Mouse (Mus musculus) lung, embryonic 14.5 days (tissue): Measurements from ENCODE around the gene Hist1h4h. TPM values are rescaled to one million over a fixed set of nuclear protein-coding genes. Genes with fewer than 3 reads are reported as not detected.
"Not testable (repeated sequence)": the region's sequence is repeated elsewhere in the genome, so short reads cannot be mapped to it uniquely, and the experiment has no call there.

Experiments used
- ATAC-seq: fragments of 200-750 bp; cut with Nextera tagmentation; 2 replicates; pipeline ENCODE4 v1.8.0; 2017; ENCODE audit warnings: mild to moderate bottlenecking, moderate TSS enrichment, moderate library complexity; ENCODE audit not compliant: insufficient read depth
- DNase-seq: peaks from one replicate; pipeline ENCODE4 v3.0.0-alpha.2; 2015
- H3K27ac ChIP-seq: fragments of 300-500 bp; sonication (generic); 2 replicates; pipeline ENCODE4 v1.5.1; 2014; ENCODE audit warnings: low read depth, mild to moderate bottlenecking, moderate library complexity
- H3K27me3 ChIP-seq: fragments of 300-500 bp; sonication (generic); 2 replicates; pipeline ENCODE4 v1.6.1; 2014; ENCODE audit warnings: low read length, control low read depth; ENCODE audit not compliant: insufficient read depth
- H3K36me3 ChIP-seq: fragments of 300-500 bp; sonication (generic); 2 replicates; pipeline ENCODE4 v1.6.1; 2014; ENCODE audit warnings: control low read depth; ENCODE audit not compliant: insufficient read depth
- H3K4me1 ChIP-seq: fragments of 300-500 bp; sonication (generic); 2 replicates; pipeline ENCODE4 v1.6.1; 2014; ENCODE audit warnings: antibody characterized with exemption, control low read depth; ENCODE audit not compliant: insufficient read depth
- H3K4me2 ChIP-seq: fragments of 300-500 bp; sonication (generic); 2 replicates; pipeline ENCODE4 v1.6.1; 2014; ENCODE audit warnings: mild to moderate bottlenecking
- H3K4me3 ChIP-seq: fragments of 300-500 bp; sonication (generic); 2 replicates; pipeline ENCODE4 v1.5.1; 2014; ENCODE audit warnings: low read depth, low read length
- H3K9ac ChIP-seq: fragments of 300-500 bp; sonication (generic); 2 replicates; pipeline ENCODE4 v1.6.1; 2014
- H3K9me3 ChIP-seq: fragments of 300-500 bp; sonication (generic); 2 replicates; pipeline ENCODE4 v1.6.1; 2016; ENCODE audit warnings: low read depth, low read length, control low read depth
- CTCF ChIP-seq: IDR thresholded peaks from 2 replicates; pipeline ENCODE4 v1.5.1; 2016; ENCODE audit warnings: antibody characterized with exemption, low read depth
- WGBS: fragments of 180-500 bp; shearing (Covaris S2); extraction: QIAGEN DNeasy Blood & Tissue Kit; methylation state at CpG from one replicate; pipeline ENCODE4 v1.1.7; 2014; 5-methylcytosine and 5-hydroxymethylcytosine counted together
- polyA plus RNA-seq: library from polyadenylated mRNA; unstranded; fragments of >200 nt; fragmentation: Nextera tagmentation; extraction: Ambion mirVana; gene quantifications from 2 replicates; pipeline ENCODE4 v1.2.1, GENCODE M21; 2014

Gene Hist1h4h
- polyA plus RNA-seq, 1 experiment from 2014 or later = 7.1 TPM

- Histone ChIP-seq H3K27me3 (no peaks in the 10 kb centered on the region), H3K4me2 (peak overlapping the region; percentile 63), H3K4me3 (peak overlapping the region; percentile 53), H3K9me3 (no peaks in the 10 kb centered on the region), H3K4me1 (peaks cover 13% of the 10 kb centered on the region; the same call in 1 of the 2 replicates), H3K27ac (peak overlapping the region; percentile 99), H3K36me3 (no peaks in the 10 kb centered on the region), H3K9ac (peak overlapping the region; percentile 75)
- DNase-seq = peak; percentile 64
- no peak for TF ChIP-seq CTCF
- WGBS = 11% methylated on average over 7 of the region's 7 CpGs
- ATAC-seq = no peak
Observed at GRCm38 (mm10) chr13:23536076-23536822, 5.4 kb downstream of the Hist1h4h start.

GRCm38 (mm10) chr13:23537006-23537710 lies 6.3 kb downstream of the Hist1h4h start:
- H3K9me3 ChIP-seq = no peaks in the 10 kb centered on the region
- TF ChIP-seq CTCF = no peak
- ATAC-seq (no peak), DNase-seq (no peak)
- H3K4me2 ChIP-seq = peak overlapping the region; percentile 63
- H3K27me3 ChIP-seq = no peaks in the 10 kb centered on the region
- H3K4me3 ChIP-seq = peak overlapping the region; percentile 53
- H3K4me1 ChIP-seq = peaks cover 13% of the 10 kb centered on the region; the same call in 1 of the 2 replicates
- peak overlapping the region; percentile 99; the same call in 1 of the 2 replicates for H3K27ac ChIP-seq
- WGBS = 59% methylated on average over 3 of the region's 3 CpGs
- H3K9ac ChIP-seq = peak overlapping the region; percentile 75
- no peaks in the 10 kb centered on the region for H3K36me3 ChIP-seq

DNA sequence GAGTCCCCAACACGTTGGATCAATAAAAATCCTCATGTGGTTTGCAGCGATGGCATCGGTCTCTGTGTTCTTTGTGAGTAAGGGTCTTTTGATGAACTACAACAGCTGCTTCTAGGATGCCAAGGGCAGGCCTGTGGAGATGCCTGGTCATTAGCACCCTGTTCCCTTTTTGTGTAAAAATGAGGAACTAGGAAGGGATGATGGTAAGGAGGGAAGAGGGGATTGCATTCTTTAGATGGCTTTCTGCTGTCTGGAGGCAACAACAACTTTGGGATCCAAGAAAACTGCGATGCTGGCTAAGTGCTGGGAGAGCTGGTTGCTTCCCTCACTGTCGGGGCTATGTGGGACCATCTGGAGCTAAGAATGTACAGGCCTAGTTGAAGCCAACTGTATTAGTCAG lies 7.4 kb downstream of the Hist1h4h start:
- ATAC-seq (no peak), DNase-seq (no peak)
- 76% methylated on average over 5 of the region's 5 CpGs for WGBS
- Histone ChIP-seq H3K9me3 (no peaks in the 10 kb centered on the region), H3K27ac (no peak overlapping the region), H3K36me3 (no peaks in the 10 kb centered on the region), H3K4me3 (no peak overlapping the region), H3K4me1 (0 out of 2 replicates have a peak, but pooled peaks cover 3% of the 10 kb centered on the region), H3K27me3 (no peaks in the 10 kb centered on the region), H3K4me2 (no peak overlapping the region), H3K9ac (no peak overlapping the region)
- no peak for TF ChIP-seq CTCF

GRCm38 (mm10) chr13:23539821-23540220 lies 9.0 kb downstream of the Hist1h4h start:
- not testable (repeated sequence) for DNase-seq, H3K9ac ChIP-seq, H3K27me3 ChIP-seq, H3K36me3 ChIP-seq, H3K9me3 ChIP-seq, ATAC-seq, H3K4me1 ChIP-seq, H3K27ac ChIP-seq, H3K4me2 ChIP-seq, H3K4me3 ChIP-seq
- 71% methylated on average over 1 of the region's 1 CpGs for WGBS

DNA sequence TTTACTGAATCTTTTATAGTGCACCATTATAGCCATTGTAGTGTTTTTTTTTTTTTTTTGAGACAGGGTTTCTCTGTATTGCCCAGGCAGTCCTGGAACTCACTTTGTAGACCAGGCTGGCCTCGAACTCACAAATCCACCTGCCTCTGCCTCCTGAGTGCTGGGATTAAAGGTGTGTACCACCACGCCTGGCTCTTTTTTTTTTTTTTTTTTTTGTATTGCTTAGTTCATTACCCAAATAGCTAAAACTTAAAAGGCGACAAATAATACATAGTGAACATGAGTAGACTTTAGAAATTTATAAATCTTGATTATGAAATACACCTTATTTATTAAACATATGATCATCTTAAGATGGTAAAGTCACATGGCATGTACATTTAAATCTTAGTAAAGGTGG lies 10.6 kb downstream of the Hist1h4h start:
- 80% methylated on average over 3 of the region's 3 CpGs for WGBS
- no peak for DNase-seq
- peak overlapping the region; percentile 86 for H3K4me2 ChIP-seq
- H3K27ac ChIP-seq = no peak overlapping the region
- H3K4me1 ChIP-seq = 0 out of 2 replicates have a peak, but pooled peaks cover 3% of the 10 kb centered on the region
- no peak overlapping the region for H3K4me3 ChIP-seq
- no peak overlapping the region; the same call in 1 of the 2 replicates for H3K9ac ChIP-seq
- no peaks in the 10 kb centered on the region for H3K27me3 ChIP-seq
- no peak for TF ChIP-seq CTCF
- H3K36me3 ChIP-seq = no peaks in the 10 kb centered on the region
- H3K9me3 ChIP-seq = no peaks in the 10 kb centered on the region
- no peak for ATAC-seq

GRCm38 (mm10) chr13:23542225-23542980 lies 11.6 kb downstream of the Hist1h4h start:
- H3K27ac ChIP-seq = peak overlapping the region; percentile 91
- H3K4me2 ChIP-seq = peak overlapping the region; percentile 86
- H3K4me1 ChIP-seq, H3K9me3 ChIP-seq, H3K27me3 ChIP-seq, H3K36me3 ChIP-seq, ATAC-seq, DNase-seq: not testable (repeated sequence)
- 4% methylated on average over 3 of the region's 3 CpGs for WGBS
- peak overlapping the region; percentile 66 for H3K9ac ChIP-seq
- peak overlapping the region; percentile 44 for H3K4me3 ChIP-seq

- Histone ChIP-seq H3K4me3 (peak within 1 kb of the TSS; percentile 44), H3K4me2 (peak within 1 kb of the TSS; percentile 86), H3K27ac (peak within 1 kb of the TSS; percentile 96), H3K9ac (peak within 1 kb of the TSS; percentile 66)
- H3K27me3 ChIP-seq, H3K36me3 ChIP-seq, H3K4me1 ChIP-seq, H3K9me3 ChIP-seq: not testable (repeated sequence)
- peak; percentile 95 for ATAC-seq
- 0% methylated on average over 27 of the region's 42 CpGs for WGBS
- peak; percentile 96 for DNase-seq
Observed at GRCm38 (mm10) chr13:23542999-23543607, 12.3 kb downstream of the Hist1h4h start, which contains the start of gene Hist1h2bh. Gene Hist1h2bh, minus strand, starts transcription at chr13:23543392.
